Mouse (Mus musculus) small intestine, adult 2 months (tissue): ENCODE measurements at regions not wholly inside any gene's neighbourhood (a gene's known extent, or its start where the extent isn't known, plus 50 kb on each side); places are given as distances from the start of the nearest gene placed in this dataset.

ENCODE experiments used
- CTCF ChIP-seq: fragments of 200-500 bp; IDR thresholded peaks from 2 replicates; pipeline ENCODE4 v1.5.1; 2012; ENCODE audit warnings: low read depth, mild to moderate bottlenecking, control low read depth, inconsistent platforms, low read length, moderate library complexity, mixed read lengths; ENCODE audit not compliant: insufficient replicate concordance, insufficient read length; ENCODE audit errors: extremely low read depth
- POLR2A ChIP-seq: fragments of 200-500 bp; IDR thresholded peaks from 2 replicates; pipeline ENCODE4 v1.6.1; 2012; ENCODE audit warnings: low read depth, mild to moderate bottlenecking, control low read depth, inconsistent platforms, low read length, moderate library complexity

DNA sequence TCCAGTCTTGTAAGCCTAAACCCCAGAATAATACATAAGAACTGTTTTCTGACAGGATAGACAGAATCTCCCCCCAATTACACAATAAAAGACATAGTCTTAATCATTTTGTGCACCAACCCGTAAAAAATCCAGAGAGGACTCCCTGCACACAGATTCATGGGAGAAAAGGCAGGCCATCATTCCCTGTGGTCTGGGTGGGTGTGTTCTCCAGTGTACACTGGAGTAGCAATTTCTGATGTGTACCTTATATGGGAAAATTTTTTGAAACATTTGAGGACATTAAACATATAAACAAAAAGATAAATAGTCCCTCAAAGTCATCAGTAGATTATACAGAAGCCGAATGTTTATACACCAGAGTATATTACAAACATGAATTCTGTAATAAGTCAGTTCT lies 83.1 kb upstream of the Azi2 start:
- TF ChIP-seq CTCF = no peak
- no peak for TF ChIP-seq POLR2A
